Mouse (Mus musculus) gastrocnemius, adult 18-20 months (tissue): ENCODE measurements around the gene Elovl1. TPM values are rescaled to one million over a fixed set of nuclear protein-coding genes. Genes with fewer than 3 reads are reported as not detected.

Source experiments
- DNase-seq: peaks from one replicate; pipeline ENCODE4 v3.0.0; 2021; ENCODE audit warnings: low spot score
- long read RNA-seq, 2 experiments: library from polyadenylated mRNA; stranded (forward); transcript quantifications; one replicate each; pipeline ENCODE4 v2.0.0; 2021
- total RNA-seq, 2 experiments: library from RNA; stranded (reverse); gene quantifications; 2 replicates each; pipeline ENCODE4 v1.2.3; 2021

Elovl1 gene
- total RNA-seq: 1 to 10 TPM; 5.0 to 6.9 TPM
- long read RNA-seq, experiment 1, transcript Elovl1-201 (8 exons, 1,811 nt): major isoform, 6 of 8 reads
- long read RNA-seq, experiment 1, partial matches to known transcripts: 0 of 8 reads
- long read RNA-seq, experiment 1, other reads (novel, unspliced or antisense): 2 of 8 reads
- long read RNA-seq, experiment 2, transcript Elovl1-201 (8 exons, 1,811 nt): major isoform, 6 of 7 reads
- long read RNA-seq, experiment 2, partial matches to known transcripts: 0 of 7 reads
- long read RNA-seq, experiment 2, other reads (novel, unspliced or antisense): 1 of 7 reads

DNA sequence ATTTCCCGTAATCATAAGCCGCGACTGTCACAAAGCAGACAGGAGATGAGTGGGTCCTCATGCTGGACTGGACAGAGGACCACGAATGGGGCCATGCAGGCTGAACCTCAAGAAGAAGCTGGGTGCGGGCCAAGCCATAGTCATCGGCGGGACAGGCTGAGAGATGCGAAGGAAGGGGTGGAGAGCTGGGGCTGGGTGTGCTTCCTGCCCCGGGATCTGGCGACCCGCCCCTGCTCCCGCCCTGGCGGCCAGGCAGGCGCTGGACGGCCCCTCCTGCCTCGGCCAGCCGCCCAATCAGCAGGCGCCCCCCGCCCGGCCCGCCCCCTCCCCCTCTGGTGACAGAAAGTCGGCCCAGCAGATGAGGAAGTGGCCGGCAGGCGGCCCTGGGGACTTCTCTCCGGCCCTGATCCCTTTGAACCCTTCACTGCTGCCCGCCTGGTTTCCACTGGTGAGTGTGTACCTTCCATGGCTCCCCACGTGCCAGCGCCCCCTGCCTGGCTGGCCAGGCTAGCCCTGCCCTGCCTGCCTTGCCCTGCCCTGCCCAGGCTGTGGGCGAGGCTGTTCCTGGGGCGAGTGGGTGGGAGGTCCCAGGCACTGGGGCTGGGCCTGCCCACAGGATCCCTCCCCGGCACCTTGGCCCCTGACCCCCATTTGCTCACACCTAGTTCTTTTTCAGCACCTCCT, at the start of gene Elovl1:
Elovl1 (plus strand) TSS at position 326 of the 684 bp plus-strand sequence.
- DNase-seq: peak; percentile 84

DNA sequence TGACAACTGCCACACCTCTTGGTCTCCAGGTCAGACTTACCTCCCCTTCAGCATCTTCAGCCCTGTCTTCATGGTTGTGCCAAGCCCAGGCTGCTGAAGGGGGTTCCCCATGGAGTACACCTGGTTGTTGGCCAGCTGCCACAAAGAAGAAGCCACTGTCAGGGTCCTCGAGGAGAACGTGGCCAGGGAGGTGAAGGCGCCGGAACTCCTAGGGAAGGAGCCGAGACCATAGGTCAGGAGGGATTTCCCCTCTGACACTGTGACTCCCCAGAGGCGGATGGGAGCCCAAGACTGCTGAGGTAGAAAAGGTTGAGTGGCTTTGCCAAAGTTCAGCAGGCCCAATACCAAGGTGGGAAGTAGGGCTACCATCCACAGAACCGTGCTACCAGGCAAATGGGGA, 44.6 kb upstream of the Elovl1 start:
- no peak for DNase-seq

DNA sequence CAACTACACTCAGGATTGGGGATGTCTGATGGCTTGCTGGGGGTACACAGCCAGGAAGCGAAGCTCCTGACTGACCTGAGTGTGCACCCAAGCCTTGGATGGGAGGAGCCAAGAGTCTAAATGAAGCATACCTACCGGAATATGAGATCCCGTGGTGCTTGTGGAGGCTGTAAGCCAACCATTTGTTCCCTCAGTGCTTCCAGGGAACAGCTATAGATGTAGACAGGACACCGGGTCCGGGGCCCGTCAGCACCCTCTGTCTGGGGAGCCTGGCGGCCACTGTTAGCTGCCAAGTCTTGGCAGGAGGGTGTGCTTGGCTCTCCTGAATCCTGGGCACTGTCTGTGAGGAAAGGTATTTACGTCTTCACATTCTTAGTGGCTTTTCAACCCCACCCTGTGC, 40.6 kb upstream of the Elovl1 start:
- no peak for DNase-seq

DNA sequence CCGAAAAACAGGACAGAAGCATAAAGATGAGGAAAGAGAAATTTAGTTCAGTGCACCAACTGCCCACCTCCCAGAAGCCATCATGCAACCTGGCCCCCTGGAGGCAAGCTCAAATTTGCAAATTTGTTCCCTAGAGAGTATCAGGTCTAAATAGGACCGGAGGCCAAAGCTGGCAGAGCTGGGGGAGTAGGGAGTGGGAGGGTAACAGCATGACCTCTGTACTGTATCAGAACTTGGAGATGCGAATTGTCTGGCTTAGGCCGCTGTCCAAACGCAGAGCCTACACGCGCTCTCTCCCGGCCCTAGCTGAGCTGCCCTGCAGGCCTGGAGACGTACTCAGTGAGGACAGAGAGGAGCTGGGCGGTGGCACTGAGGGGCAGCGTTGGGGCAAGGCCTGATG, 37.7 kb upstream of the Elovl1 start:
- DNase-seq: no peak

DNA sequence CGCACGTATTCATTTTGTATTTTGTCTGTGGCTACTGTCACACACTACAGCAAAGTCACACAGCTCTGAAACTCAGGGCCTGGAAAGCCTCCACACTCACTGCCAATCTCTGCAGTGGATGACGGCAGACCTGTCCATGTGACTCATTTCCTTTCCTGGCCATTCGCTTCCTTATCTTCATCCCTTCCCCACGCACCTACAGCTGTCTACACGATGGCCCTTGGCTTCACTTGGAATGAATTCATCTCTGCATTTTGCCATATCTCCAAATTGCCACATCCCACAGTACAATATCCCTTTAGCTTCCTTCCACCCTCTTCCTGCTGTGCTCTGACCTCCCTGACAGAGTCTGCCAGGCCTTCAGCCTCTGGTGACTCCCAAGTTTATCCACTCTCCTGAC, 33.4 kb upstream of the Elovl1 start:
- no peak for DNase-seq

DNA sequence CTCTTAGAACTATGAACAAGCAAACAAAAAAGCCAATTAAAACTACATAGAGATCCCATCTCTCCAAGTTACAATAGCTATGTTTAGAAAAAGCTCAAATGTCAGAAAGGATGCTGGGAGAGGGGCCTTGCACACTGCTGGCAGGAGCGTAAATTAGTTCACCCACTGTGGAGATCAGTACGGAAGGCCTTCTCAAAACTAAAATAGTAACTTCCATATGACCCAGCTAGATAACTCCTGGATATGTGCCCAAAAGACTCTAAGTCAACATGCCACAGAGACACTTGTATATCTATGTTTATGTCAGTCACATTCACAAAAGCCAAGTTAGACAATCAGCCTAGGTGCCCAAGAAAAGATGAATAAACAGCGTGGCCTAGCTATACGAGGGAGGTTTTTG, 32.6 kb upstream of the Elovl1 start:
- DNase-seq: no peak

DNA sequence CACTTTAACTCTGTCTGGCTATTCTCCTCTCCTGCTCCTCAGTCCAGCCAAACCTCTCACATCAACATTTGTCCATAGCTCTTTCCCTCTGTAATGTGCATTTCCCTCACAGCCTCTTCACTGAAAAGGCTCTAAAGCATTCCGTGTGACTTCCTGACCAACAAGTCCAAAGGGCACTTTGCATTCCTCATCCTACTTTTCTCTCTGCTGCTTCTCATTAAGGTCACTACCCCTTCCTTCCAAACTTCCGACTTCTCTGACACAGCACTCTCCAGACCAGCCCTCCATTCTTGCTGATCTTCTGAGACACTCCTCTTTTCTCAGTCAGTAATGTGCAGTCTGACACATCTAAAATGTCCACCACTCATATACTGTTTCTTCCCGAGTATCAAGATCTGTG, 31.5 kb upstream of the Elovl1 start:
- no peak for DNase-seq

DNA sequence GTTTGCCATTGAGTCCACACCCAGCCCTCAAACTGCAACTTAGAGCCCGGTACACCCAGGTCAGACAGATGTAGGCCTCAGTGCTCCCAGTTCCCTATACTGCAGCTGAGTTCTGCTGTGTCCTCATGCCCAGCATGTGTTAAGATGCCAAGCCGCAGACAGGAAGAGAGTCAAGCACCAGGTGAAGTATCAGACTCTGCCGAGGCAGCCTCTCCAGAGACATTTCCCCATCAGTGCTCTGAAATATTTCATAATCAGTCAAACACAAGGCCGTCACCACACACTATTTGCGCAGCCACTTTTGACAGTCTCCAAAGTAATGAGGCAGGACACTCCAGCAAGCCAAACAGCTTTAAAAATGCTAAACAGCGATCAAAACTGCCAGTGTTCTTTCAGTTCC, 29.5 kb upstream of the Elovl1 start:
- no peak for DNase-seq

DNA sequence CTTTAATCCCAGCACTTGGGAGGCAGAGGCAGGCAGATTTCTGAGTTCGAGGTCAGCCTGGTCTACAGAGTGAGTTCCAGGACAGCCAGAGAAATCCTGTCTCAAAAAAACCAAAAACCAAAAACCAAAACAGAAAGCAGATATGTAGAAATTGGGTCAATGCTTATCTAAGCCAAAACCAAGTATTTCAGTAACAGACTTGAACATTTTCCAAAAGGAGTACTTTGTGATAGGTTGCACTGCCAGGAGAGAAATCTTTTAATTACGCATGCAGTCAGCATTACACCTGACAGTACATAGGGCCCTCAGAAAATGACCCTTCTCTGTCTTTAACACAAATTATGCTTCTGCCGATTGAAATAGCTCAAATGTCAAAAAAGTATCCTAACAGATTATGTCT, 26.5 kb upstream of the Elovl1 start:
- no peak for DNase-seq

DNA sequence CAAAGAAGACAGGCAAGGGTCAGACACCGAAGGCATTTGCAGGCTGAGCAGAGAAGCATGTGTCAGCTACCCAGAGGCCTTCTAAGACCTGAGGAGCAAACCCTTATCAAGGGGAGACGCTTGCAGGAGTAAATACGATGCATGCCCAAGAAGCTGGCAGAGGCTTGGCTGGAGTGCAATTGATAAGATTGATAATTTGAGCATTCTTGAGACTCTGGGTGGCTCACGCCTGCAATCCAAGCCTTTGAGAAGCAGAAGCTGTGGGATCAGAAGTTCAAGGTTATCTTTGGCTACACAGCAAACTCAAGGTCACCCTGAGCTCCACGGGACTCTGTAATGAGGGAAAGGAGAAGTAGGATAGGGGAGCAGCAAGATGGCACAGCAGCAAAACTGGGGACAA, 26.0 kb upstream of the Elovl1 start:
- DNase-seq: no peak

DNA sequence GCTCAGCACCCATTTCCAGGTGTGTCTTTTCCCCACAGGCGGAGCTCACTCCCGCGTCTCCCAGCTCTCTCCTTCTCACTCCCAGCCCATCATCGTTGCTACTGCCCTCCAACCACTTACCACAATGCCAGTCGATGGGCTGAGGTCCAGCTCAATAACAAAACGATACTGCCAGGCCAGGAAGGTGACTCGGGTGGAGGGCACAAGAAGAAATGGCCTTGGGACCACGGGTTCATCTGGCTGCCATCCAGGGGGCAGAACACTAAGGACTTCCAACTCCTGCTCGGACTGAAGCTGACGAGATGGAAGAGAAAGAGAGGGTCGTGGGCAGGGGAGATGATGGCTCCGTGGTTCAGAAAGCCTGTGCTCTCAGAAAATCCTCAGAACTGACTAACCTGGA, 25.2 kb upstream of the Elovl1 start:
- DNase-seq: no peak

DNA sequence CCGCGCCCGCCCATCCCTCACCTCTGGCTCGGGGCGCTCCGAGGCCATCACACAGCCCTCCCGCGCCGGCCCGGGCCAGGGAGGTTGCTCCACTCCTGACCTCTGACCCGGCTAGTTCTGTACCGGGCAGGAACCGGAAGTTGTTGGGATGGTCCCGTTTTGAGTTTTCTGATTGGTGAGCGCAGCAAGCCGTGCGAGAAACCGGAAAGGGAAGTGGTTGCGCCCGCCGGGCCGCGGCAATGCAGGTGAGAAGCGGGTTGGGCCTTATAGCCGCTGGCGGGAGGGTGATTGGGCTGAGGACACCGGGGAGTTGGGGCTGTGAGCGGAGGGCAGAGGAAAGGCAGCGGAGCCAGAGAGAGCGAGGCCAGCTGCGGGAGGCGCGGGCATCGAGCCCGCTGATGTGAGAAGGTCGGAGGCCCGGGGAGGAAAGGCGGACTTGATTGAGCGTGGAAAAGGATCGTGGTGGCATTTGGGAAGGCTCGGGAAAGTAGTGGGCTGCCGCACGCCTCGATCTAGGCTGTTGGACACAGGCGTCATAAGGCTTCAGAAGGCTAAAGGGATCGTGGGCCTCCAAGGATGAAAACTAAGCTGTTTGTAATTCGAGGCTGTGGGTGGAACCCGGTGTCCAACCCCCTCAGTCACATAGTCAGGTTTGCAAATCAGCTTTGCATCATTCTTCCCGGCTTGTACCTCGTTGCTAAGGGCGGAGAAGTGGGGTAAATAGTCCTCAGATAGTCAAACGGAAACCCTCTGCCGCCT, 18.6 kb upstream of the Elovl1 start, which contains the start of the genes Szt2 and Med8:
Szt2 (minus strand) TSS at position 132 of the 759 bp plus-strand sequence.
Med8 (plus strand) TSS at position 196 of the 759 bp plus-strand sequence.
- DNase-seq: peak; percentile 94

DNA sequence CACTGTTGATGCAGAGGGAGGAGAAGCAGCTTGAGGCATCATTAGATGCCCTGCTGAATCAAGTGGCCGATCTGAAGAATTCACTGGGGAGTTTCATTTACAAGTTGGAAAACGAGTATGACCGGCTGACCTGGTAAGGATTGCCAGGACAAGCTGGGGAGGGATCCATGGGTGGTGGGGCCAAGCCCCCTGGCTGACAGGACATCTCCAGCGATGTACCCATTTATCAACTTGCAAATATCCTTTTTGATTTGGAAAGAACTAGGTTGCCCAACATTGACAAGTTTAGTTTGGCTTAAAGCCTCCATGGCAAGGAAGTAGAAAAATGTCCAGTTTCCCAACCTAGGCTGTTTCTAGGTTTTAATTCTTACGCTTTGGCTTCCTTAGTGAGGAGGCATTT, 17.0 kb upstream of the Elovl1 start:
- no peak for DNase-seq

DNA sequence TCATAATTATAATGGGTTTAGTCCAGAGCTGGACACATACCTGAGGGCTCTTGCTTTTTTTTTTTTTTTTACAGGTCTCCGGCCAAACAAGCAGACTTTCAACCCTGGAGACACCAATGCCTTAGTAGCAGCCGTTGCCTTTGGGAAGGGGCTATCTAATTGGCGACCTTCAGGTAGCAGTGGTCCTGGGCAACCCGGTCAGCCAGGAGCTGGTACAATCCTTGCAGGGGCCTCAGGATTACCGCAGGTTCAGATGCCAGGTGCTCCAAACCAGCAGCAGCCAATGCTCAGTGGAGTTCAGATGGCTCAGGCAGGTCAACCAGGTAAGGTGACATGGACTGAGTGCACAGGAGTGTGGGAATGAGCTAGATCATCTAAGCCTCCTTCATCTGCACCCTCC, 14.3 kb upstream of the Elovl1 start:
- DNase-seq: no peak

DNA sequence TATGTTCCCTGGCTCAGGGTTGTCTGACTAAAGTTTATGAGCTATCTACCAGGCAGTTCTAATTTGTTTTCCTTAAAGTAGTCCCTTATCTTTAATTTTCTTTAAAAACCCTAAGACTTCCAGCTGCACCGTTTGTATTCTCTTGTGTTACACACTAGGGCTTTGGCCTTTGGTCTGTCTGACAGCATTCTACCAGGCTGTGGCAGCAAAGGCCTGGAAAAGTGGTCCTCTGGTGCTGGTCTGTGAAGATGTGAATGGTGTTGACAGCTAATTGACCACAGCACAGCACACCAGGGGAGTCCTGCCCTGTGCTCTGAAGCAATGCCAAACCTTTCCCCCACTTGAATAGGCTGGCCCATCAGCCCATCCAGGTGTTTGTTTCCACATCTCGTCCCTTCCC, 12.1 kb upstream of the Elovl1 start:
- no peak for DNase-seq

DNA sequence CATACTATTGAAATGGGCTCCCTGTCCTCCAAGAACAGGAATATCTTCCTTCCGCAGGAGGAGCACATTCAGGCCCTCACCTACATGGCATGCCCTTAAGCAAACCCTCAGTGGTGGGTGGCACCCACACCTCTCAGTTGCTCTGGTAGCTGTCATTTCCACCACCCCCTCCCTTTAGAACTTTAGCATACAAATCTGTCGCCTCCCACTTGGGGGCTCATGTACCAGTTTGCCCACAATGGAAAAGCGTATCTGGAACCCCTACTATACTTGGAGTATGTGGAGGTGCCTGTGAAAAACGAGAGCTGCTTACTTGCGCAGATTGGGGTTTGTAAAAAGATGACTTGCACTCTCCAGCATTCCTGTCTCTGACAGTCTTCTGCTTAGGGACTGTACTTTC, 11.6 kb upstream of the Elovl1 start:
- no peak for DNase-seq

DNA sequence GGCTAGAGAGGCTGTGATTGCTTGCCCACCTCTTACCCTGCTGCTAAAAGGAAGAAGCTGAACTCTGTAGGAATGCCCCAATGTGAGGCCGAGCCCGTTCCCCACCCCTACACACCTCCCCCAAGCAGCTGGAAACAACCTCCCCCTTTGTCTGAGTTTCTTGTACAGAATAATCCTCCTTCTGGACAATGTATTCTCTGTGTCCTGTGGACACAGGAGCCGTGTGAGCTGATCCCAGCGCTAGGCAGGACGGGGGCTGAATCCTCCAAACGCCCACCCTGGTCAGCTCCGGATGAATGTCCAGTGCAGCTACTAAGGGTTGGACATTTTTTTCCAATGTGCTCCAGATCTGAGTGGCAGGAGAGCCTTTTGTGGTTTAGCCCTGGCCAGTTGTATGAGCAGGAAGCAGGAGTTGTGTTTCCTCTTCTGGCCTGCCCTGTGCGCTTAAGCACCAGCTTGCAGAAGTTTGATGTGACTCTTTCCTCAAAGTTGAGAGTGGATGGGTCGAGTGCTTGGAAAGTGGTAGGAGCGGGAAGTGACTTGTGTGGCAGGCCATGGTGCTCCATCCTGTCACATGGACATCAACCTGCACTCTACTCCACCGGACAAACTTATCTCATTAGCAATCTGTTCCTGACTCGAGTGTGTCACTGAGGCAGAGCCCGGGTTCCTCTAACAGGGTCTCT, 10.6 kb upstream of the Elovl1 start:
- no peak for DNase-seq

DNA sequence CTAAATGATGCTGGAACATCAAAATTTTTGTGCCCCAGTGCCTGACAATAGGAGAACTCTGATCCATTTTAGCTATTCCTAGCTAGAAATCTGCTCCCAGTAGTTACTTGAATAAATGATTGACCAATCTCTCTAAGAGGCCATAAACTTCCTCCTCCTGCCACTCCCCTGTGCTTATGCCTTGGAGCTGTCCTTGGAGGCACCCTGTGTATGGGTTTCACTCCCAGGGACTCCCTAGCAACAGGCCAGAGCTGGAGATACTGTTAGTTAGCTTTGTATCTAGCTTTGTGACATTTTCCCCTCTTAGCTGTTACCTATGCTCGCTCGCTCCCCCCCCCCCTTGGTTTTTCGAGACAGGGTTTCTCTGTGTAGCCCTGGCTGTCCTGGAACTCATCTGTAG, 6.5 kb upstream of the Elovl1 start:
- DNase-seq: no peak

DNA sequence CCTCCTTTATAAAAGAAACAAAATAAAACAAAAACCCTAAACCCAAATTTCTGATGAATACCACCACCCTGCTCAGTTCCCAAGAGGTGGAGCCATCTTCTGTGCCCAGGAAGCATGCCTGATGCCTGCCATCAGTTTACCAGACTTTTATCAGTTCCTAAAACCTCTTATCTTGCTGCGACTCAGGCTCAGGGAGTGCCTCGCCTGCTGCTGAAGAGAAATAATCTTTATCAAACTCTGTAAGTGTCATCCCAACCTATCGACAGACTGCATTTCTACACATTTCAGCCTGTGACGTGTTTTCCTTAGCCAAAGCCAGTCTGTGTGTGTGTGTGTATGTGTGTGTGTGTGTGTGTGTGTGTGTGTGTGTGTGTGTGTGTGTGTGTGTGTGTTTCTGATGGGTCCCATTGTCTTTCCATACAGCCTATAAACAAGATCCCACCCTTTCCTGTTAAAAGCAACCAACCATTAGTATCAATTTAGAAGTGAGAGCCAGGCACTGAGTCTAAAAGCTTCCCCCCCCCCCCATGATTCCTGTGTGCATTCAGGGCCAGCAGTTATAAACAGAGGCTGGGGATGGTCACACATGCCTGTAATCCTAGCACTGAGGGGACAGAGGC, 3.2 kb upstream of the Elovl1 start:
- DNase-seq: no peak

DNA sequence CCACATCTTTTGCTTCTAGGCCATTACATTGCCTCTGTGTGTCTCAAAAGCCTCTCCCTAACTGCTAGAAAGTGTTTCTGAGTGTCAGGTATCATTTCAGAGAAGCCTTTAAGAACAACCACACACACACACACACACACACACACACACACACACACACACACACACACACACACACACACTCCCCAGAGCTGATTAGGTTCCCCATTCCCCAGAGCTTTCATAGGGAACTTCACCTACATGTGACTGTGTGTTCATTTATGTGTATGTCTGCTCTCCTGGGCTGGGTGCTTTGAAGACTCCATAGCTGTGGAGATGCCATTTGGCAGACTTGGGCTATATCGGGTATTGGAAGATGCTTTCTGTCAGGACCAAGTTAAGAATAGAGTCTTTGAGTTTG, 2.5 kb upstream of the Elovl1 start:
- no peak for DNase-seq

DNA sequence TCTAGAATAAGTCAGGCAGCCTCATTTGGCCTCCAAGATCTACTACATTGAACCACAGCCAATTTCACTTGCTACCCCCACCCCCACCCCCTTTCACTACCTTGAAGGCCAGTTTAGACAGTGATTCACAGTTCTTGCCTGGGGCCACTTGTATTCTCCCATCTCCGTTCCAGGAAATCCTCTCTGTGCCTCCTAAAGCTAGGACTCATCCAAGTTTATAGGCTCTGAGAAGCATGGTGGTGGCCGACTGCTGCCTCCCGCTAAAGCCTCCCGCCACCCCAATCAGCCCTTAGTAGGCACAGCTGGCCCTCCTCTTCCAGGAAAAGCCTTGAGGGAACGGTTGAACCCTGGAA, 502 bp upstream of the Elovl1 start:
- no peak for DNase-seq
